Mouse (Mus musculus) testis, adult 2 months (tissue): ENCODE results near the gene Slc34a3. TPM values are rescaled to one million over a fixed set of nuclear protein-coding genes. Genes with fewer than 3 reads are reported as not detected.

Experiments
- H3K27ac ChIP-seq: fragments of 200-500 bp; 2 replicates; pipeline ENCODE4 v1.5.1; 2012; ENCODE audit warnings: low read depth, low read length; ENCODE audit not compliant: control insufficient read depth, insufficient read depth
- H3K27me3 ChIP-seq: fragments of 200-500 bp; 2 replicates; pipeline ENCODE4 v1.6.1; 2012; ENCODE audit warnings: mild to moderate bottlenecking, low read length, moderate library complexity; ENCODE audit not compliant: control insufficient read depth, insufficient read depth
- H3K36me3 ChIP-seq: fragments of 200-500 bp; 2 replicates; pipeline ENCODE4 v1.6.1; 2012; ENCODE audit warnings: mild to moderate bottlenecking, low read length; ENCODE audit not compliant: control insufficient read depth, insufficient read depth
- H3K4me1 ChIP-seq: fragments of 200-500 bp; 2 replicates; pipeline ENCODE4 v1.6.1; 2012; ENCODE audit warnings: low read length; ENCODE audit not compliant: control insufficient read depth, insufficient read depth
- H3K4me3 ChIP-seq: fragments of 200-500 bp; 2 replicates; pipeline ENCODE4 v1.5.1; 2012; ENCODE audit warnings: low read depth, mild to moderate bottlenecking, low read length, moderate library complexity, mixed read lengths; ENCODE audit not compliant: control insufficient read depth
- CTCF ChIP-seq: fragments of 200-500 bp; IDR thresholded peaks from 2 replicates; pipeline ENCODE4 v1.5.1; 2012; ENCODE audit warnings: low read depth, mild to moderate bottlenecking, inconsistent platforms, low read length, moderate library complexity; ENCODE audit not compliant: control insufficient read depth, insufficient read depth, insufficient replicate concordance
- POLR2A ChIP-seq: fragments of 200-500 bp; IDR thresholded peaks from 2 replicates; pipeline ENCODE4 v1.6.1; 2012; ENCODE audit warnings: low read depth, mild to moderate bottlenecking, inconsistent platforms, low read length, moderate library complexity; ENCODE audit not compliant: control insufficient read depth
- polyA plus RNA-seq: library from polyadenylated mRNA; depleted of rRNA; stranded (reverse); fragments of >200 nt; gene quantifications from 2 replicates; pipeline ENCODE4 v1.2.3, GENCODE M21; 2012

Gene Slc34a3
- polyA plus RNA-seq, 1 experiment: 0.48 TPM

DNA sequence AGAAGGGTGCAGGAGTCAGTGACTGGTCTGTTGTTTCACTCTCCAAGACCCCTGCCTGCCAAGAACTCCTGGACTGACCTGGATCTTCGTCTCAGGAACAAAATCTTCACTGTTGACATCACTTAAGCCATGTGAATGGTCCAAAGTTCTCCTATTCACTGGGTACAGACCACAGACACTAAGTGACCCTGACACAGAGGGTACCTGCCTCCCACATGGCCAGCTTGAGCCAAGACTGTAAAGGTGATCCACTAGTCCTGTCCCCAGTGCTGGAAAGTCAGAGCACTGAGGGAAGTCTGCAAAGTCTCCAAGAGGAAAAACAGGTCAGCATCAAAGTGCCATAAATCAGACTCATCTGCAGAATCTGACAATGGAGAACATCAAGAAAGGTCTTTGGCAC lies 26.6 kb downstream of the Slc34a3 start:
- Histone ChIP-seq H3K4me3 (no peak overlapping the region), H3K36me3 (no peaks in the 10 kb centered on the region; the same call in 1 of the 2 replicates), H3K27ac (no peak overlapping the region), H3K27me3 (no peaks in the 10 kb centered on the region), H3K4me1 (peaks cover 2% of the 10 kb centered on the region; the same call in 1 of the 2 replicates)
- TF ChIP-seq POLR2A (no peak), CTCF (no peak)

DNA sequence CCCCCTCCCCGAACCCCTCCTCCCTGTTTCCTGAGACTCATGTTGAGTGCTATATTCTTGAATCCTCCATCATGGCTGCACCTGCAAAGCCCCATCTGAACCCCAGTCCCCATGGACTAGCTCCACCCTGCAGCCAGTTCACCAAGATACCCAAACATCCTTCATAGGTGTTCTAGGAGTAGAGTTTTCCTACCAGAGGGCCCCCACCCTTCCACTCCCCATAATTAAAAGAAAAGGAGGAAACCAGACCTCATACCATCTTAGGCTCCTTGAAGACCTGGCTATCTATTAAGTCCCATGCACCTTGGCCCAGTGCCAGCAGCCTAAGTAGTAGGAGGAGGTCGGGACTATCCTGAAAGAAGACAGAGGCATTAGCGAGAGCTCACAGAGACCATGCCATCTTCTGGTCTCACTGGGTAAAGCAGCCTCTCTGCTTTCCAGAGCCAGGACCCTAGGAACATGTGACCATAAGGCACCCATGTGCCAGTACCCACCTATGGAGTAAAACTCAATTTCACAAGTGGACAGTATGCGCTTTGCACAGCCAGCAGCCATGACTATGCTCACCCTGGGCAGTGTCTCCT lies 30.4 kb downstream of the Slc34a3 start:
- H3K36me3 ChIP-seq: peaks cover 1% of the 10 kb centered on the region
- TF ChIP-seq CTCF: no peak
- no peak for TF ChIP-seq POLR2A
- no peaks in the 10 kb centered on the region for H3K27me3 ChIP-seq
- no peak overlapping the region for H3K27ac ChIP-seq
- H3K4me3 ChIP-seq: no peak overlapping the region
- H3K4me1 ChIP-seq: no peaks in the 10 kb centered on the region

DNA sequence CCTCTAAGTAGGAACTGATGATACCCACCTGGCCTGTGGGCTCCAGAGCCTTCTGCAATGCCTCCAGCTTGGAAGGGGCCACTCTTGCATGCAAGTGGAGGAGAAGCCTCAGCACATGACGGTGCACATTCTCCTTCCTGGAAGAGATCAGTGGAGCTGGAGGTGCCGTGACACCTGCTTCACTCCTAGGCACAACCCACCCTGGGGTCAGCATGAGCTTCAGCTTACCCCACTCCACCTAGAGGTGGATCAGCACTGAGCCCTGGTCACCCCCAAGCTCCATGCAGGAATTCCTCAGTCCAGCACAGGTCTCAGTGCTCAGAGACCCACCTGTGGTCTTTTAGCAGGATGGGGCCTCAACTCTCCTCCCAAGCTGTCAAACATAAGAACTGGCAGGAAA lies 33.5 kb downstream of the Slc34a3 start:
- Histone ChIP-seq H3K27ac (no peak overlapping the region), H3K4me1 (no peaks in the 10 kb centered on the region; the same call in 1 of the 2 replicates), H3K36me3 (peaks cover 1% of the 10 kb centered on the region), H3K27me3 (no peaks in the 10 kb centered on the region), H3K4me3 (no peak overlapping the region)
- no peak for TF ChIP-seq CTCF
- TF ChIP-seq POLR2A: no peak

DNA sequence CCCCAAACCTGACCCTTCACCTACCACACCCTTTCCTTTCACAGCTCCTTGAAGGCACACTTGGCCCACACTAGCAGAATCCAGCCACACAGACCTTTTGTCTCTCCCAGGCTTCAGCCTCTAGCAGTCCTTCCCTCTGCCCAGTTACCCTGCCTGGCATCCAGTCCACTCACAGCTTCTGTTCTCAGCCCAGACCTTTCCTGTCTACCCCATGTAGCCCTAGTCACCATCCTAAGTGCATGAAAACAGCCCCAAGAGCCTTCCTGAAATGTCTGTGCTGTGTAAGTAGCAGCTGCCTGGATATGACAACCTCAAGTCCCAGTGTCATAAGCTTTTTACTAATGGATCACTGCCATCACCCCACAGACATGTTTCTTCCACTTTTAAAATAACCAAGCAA lies 36.2 kb downstream of the Slc34a3 start:
- no peak overlapping the region for H3K27ac ChIP-seq
- H3K36me3 ChIP-seq: peaks cover 1% of the 10 kb centered on the region
- no peaks in the 10 kb centered on the region for H3K27me3 ChIP-seq
- H3K4me3 ChIP-seq: no peak overlapping the region
- H3K4me1 ChIP-seq: peaks cover 4% of the 10 kb centered on the region; the same call in 1 of the 2 replicates
- no peak for TF ChIP-seq POLR2A
- TF ChIP-seq CTCF: no peak

DNA sequence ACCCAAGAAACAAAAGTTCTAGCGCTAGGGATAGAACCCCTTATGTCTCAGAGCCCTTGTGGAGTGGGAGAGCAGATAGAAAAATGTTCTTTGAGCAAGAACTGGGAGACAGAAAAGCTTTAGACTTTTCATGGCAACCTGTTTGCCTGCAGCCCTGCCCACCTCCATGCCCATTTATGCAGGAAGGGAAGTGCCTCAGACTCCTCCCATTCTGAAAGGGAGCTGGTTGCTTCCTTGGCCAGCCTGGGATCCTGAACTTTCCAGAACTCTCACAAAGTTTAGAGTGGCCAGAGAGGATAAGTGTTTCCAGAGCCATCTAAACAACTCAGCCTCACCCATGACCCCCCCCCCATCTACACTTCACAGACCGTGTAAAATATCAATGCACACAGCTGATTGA lies 37.0 kb downstream of the Slc34a3 start:
- TF ChIP-seq CTCF (no peak), POLR2A (no peak)
- peaks cover 1% of the 10 kb centered on the region; the same call in 1 of the 2 replicates for H3K36me3 ChIP-seq
- H3K27ac ChIP-seq: peak overlapping the region; percentile 70
- peaks cover 4% of the 10 kb centered on the region; the same call in 1 of the 2 replicates for H3K4me1 ChIP-seq
- H3K27me3 ChIP-seq: no peaks in the 10 kb centered on the region
- H3K4me3 ChIP-seq: no peak overlapping the region

DNA sequence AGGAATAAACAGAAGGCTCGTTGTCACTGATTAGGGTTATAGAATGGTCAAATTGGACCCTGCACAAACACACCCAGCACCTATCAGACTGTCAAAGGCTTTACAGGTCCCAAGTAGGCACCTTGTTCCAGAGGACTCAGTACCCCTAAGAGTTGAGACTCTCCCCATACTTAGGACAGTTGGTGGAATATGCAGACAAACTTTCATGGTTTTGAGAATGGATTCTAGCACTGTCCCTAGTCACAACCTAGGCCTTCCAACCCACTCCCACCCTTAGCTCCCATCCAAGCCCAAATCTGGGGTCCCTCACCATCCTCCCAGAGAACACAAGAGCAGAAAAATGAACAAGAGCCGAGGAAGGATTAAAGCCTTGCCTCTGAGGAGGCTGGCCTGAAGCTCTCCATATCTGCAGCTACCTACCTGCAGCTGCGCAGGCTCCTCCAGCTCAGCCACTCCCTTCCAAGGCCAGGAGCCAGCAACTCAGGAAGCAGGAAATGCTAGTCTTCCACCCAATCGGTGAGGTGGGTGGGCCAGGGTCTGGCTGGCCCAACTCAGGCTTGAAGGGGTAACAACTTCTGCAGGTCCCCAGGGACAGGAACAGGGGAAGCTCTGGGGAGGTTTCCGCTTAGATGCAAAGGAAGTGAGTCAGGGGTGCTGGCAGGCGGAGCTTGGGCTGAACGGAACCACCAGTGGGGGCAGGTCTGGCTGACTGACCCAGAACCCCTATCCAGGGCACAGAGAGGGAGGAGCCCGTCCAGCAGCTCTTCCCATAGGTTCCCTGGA lies 37.8 kb downstream of the Slc34a3 start, which contains the start of gene Tor4a:
TSS of gene Tor4a (minus strand) at position 715 of the 783 bp plus-strand sequence.
- peak within 1 kb of the TSS; percentile 70 for H3K27ac ChIP-seq
- H3K4me3 ChIP-seq: peak within 1 kb of the TSS; percentile 66
- H3K36me3 ChIP-seq: peaks cover 1% of the 10 kb centered on the region; the same call in 1 of the 2 replicates
- no peaks in the 10 kb centered on the region for H3K27me3 ChIP-seq
- peaks cover 4% of the 10 kb centered on the region; the same call in 1 of the 2 replicates for H3K4me1 ChIP-seq
- no peak for TF ChIP-seq CTCF
- no peak for TF ChIP-seq POLR2A

DNA sequence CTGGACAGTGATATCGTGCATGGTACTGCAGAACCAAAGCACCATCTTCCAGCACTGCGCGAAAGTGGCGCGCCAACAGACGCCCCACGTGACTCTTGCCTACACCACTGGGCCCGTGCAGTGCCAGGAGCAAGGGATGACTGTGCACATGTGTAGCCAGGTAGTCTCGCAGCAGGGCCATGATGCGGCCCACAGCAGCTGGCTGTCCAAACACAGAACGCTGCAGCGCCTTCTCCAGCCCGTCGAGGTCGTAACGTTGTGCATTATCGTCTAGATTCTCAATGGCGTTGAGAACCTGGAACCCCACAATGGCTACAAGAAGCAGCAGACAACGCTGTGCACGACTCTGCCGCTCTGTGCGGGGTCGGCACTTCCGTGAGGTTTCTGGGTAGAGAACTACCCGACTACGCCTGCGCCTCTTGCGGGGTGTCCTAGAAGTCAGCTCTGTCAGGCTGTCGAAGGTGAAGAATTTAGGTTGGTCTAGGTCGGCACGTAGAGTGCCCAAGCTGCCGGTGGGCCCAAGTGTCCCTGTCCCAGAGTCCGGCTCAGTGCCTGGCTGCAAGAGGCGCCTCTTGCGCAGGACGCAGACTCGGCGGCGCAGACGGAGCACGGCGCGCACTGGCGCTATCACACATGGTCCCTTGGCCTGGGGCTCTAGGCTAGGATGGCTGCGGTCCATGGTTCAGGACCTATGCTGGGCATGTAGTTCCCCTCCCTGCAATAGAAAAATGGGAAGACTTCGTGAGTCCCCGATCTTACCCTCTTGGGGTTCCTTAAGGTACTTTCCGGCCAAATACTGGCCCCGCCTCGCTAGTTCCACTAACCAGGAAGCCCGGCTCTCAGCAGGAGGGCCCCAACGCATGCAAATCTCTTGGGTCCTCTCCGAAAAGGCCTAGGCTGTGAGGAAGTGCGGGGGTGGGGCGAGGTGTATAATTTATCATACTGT lies 38.7 kb downstream of the Slc34a3 start:
- peak overlapping the region; percentile 70; the same call in 1 of the 2 replicates for H3K27ac ChIP-seq
- peaks cover 4% of the 10 kb centered on the region; the same call in 1 of the 2 replicates for H3K4me1 ChIP-seq
- peak overlapping the region; percentile 66 for H3K4me3 ChIP-seq
- no peaks in the 10 kb centered on the region for H3K36me3 ChIP-seq
- no peaks in the 10 kb centered on the region for H3K27me3 ChIP-seq
- TF ChIP-seq CTCF (no peak), POLR2A (no peak)
